Mouse (Mus musculus) forebrain, embryonic 14.5 days (tissue): Measurements from ENCODE around the gene Wdr46. TPM values are rescaled to one million over a fixed set of nuclear protein-coding genes. Genes with fewer than 3 reads are reported as not detected.
"Not testable (repeated sequence)": the region's sequence is repeated elsewhere in the genome, so short reads cannot be mapped to it uniquely, and the experiment has no call there.

ENCODE experiments used
- ATAC-seq: fragments of 200-750 bp; cut with Nextera tagmentation; 2 replicates; pipeline ENCODE4 v1.8.0; 2017; ENCODE audit warnings: mild to moderate bottlenecking, moderate library complexity
- DNase-seq: peaks from one replicate; pipeline ENCODE4 v3.0.0-alpha.2; 2015; ENCODE audit warnings: low spot score
- H3K27ac ChIP-seq: fragments of 300-500 bp; sonication (generic); 2 replicates; pipeline ENCODE4 v1.5.1; 2014; ENCODE audit warnings: low read depth, mild to moderate bottlenecking, control low read depth, low read length, moderate library complexity
- H3K27me3 ChIP-seq: fragments of 300-500 bp; sonication (generic); replicated peaks from 2 replicates; pipeline ENCODE4 v1.6.1; 2014; ENCODE audit warnings: low read length, control low read depth, mixed read lengths; ENCODE audit not compliant: control insufficient read depth, insufficient read depth
- H3K36me3 ChIP-seq: fragments of 300-500 bp; sonication (generic); 2 replicates; pipeline ENCODE4 v1.6.1; 2014; ENCODE audit warnings: low read length, control low read depth; ENCODE audit not compliant: control insufficient read depth, insufficient read depth
- H3K4me1 ChIP-seq: fragments of 300-500 bp; sonication (generic); 2 replicates; pipeline ENCODE4 v1.6.1; 2014; ENCODE audit warnings: antibody characterized with exemption, low read length, control low read depth; ENCODE audit not compliant: control insufficient read depth, insufficient read depth
- H3K4me2 ChIP-seq: fragments of 300-500 bp; sonication (generic); 2 replicates; pipeline ENCODE4 v1.6.1; 2014; ENCODE audit warnings: mild to moderate bottlenecking, control low read depth, low read length
- H3K4me3 ChIP-seq: fragments of 300-500 bp; sonication (generic); 2 replicates; pipeline ENCODE4 v1.5.1; 2014; ENCODE audit warnings: low read depth, low read length, control low read depth
- H3K9ac ChIP-seq: fragments of 300-500 bp; sonication (generic); 2 replicates; pipeline ENCODE4 v1.6.1; 2014; ENCODE audit warnings: mild to moderate bottlenecking, low read length, control low read depth, moderate library complexity
- H3K9me3 ChIP-seq: fragments of 300-500 bp; sonication (generic); replicated peaks from 2 replicates; pipeline ENCODE4 v1.6.1; 2016; ENCODE audit warnings: low read length, control low read depth, mixed read lengths; ENCODE audit not compliant: control insufficient read depth
- WGBS: fragments of 180-500 bp; shearing (Covaris S2); extraction: QIAGEN DNeasy Blood & Tissue Kit; methylation state at CpG from one replicate; pipeline ENCODE4 v1.1.7; 2014; 5-methylcytosine and 5-hydroxymethylcytosine counted together
- polyA plus RNA-seq: library from polyadenylated mRNA; unstranded; fragments of >200 nt; fragmentation: Nextera tagmentation; extraction: Ambion mirVana; gene quantifications from 2 replicates; pipeline ENCODE4 v1.2.1, GENCODE M21; 2014

Gene Wdr46
- polyA plus RNA-seq, 1 experiment from 2014 or later, result 10.5 TPM

DNA sequence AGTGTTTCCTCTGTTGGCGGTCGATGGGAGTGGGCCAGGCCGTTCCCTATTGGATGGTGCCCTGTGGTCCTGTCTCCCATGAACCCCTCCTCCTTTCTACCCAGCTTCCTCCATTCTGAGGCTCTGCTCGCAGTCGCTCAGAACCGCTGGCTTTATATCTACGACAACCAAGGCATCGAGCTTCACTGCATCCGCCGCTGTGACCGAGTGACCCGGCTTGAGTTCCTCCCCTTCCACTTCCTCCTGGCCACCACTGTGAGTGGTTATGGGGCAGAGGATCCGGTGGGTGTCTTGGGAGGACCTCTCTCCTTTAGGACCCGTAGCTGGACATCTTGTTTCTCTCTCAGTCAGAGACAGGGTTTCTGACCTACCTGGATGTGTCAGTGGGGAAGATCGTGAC, 3.0 kb downstream of the Wdr46 start:
- WGBS, result 95% methylated on average over 15 of the region's 15 CpGs
- no peak overlapping the region for H3K27ac ChIP-seq
- DNase-seq (no peak), ATAC-seq (no peak)
- no peaks in the 10 kb centered on the region for H3K9me3 ChIP-seq
- H3K4me2 ChIP-seq, result no peak overlapping the region
- H3K36me3 ChIP-seq, result peaks cover 58% of the 10 kb centered on the region
- no peak overlapping the region for H3K9ac ChIP-seq
- H3K27me3 ChIP-seq, result no peaks in the 10 kb centered on the region
- H3K4me3 ChIP-seq, result no peak overlapping the region
- H3K4me1 ChIP-seq, result peaks cover 10% of the 10 kb centered on the region

DNA sequence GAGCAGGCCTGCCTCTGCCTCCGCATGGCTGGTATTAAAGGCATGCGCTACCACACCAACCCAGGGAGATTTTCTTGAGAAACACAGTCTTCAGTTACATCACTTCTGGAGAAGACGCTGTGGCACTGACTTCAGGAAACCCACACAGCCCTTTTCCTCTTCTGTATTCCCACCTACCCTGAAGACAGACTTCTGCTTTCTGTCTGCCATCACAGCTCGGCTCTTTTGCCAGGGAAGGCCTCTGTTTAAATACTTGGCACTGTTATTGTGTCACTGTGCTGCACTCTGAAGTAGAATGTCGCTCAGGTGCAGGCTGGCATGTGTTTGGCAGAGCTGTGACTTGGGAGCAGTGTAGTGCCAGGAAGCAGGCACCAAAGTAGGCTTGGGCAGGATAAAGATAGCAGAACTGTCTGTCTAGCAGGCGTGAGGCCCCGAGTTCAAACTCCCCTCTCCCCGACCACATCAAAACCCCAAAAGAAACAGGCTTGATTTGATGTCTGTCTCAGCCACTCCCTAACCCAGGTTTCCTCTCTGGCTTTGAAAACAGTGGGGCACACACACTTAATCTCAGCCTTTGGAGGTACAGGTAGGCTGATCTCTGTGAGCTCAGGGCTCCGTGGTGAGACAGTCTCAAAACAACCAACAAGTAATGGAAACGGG, 7.1 kb downstream of the Wdr46 start:
- Histone ChIP-seq H3K9me3 (no peaks in the 10 kb centered on the region), H3K4me1 (peaks cover 13% of the 10 kb centered on the region), H3K27ac (no peak overlapping the region), H3K9ac (no peak overlapping the region), H3K36me3 (peaks cover 81% of the 10 kb centered on the region), H3K4me2 (no peak overlapping the region), H3K27me3 (no peaks in the 10 kb centered on the region), H3K4me3 (no peak overlapping the region)
- ATAC-seq, result no peak
- WGBS, result 90% methylated on average over 10 of the region's 10 CpGs
- no peak for DNase-seq

DNA sequence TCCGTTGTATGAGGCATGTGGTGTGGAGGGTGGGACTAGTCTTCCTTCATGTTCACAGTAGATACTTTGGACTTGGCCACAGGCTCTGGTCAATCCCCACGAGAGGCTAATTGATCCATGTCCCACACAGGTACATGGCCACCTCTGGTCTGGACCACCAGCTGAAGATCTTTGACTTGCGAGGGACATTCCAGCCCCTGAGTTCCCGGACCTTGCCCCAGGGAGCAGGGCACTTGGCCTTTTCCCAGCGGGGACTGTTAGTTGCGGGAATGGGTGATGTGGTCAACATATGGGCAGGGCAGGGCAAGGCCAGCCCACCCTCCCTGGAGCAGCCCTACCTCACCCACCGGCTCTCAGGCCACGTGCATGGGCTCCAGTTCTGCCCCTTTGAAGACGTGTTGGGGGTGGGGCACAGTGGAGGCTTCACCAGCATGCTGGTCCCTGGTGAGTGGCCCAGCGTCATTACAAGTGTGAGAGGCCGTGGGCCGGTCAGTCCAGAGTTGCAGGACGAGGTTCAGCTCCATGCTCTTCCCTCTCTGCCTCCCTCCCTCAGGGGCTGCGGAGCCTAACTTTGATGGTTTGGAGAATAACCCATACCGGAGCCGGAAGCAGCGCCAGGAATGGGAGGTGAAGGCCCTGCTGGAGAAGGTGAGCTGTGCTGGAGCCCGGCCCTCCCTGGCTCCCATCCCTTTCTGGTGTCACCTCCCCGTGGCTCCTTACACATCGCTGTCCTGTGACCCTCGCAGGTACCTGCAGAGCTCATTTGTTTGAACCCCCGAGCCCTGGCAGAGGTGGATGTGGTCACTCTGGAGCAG, 7.8 kb downstream of the Wdr46 start:
- 90% methylated on average over 22 of the region's 22 CpGs for WGBS
- H3K36me3 ChIP-seq, result peaks cover 83% of the 10 kb centered on the region

DNA sequence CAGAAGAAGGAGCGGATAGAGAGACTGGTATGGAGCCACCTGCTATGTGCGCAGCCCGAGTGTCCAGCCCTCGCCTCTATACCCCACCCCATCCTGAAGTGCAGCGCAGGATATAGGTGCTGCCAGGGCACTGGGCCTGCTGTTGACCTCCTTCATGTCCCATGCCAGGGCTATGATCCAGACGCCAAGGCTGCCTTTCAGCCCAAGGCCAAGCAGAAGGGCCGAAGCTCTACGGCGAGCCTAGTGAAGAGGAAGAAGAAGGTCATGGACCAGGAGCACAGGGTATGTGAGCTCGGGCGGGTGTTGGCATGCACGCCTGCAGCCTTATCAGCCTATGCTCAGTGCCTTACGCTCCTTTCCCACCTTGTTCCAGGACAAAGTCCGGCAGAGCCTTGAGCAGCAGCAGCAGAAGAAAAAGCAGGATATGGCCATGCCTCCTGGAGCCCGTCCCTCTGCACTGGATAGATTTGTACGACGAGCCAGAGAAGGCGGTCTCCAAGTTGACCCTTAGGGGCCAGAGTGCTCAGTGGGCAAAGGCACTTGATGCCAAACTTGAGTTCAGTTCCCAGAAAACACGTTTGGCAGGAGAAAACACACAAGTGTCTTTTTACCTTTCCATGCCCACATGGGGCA, 8.6 kb downstream of the Wdr46 start:
- H3K27me3 ChIP-seq, result no peaks in the 10 kb centered on the region
- no peak for DNase-seq
- peaks cover 15% of the 10 kb centered on the region for H3K4me1 ChIP-seq
- H3K27ac ChIP-seq, result no peak overlapping the region
- H3K9ac ChIP-seq, result no peak overlapping the region
- WGBS, result 91% methylated on average over 19 of the region's 19 CpGs
- no peak overlapping the region for H3K4me2 ChIP-seq
- H3K36me3 ChIP-seq, result peaks cover 83% of the 10 kb centered on the region
- no peaks in the 10 kb centered on the region for H3K9me3 ChIP-seq
- ATAC-seq, result no peak
- H3K4me3 ChIP-seq, result no peak overlapping the region

More for the DNA sequence above, 7.8 kb downstream of the Wdr46 start:
- Histone ChIP-seq H3K9me3 (no peaks in the 10 kb centered on the region), H3K4me2 (no peak overlapping the region), H3K27me3 (no peaks in the 10 kb centered on the region), H3K4me1 (peaks cover 13% of the 10 kb centered on the region), H3K27ac (no peak overlapping the region), H3K9ac (no peak overlapping the region), H3K4me3 (no peak overlapping the region)
- ATAC-seq, result no peak
- no peak for DNase-seq

- 70% methylated on average over 10 of the region's 10 CpGs for WGBS
Observed at GRCm38 (mm10) chr17:33950131-33950625, 9.7 kb downstream of the Wdr46 start.

GRCm38 (mm10) chr17:33951021-33951946, 10.8 kb downstream of the Wdr46 start, which contains the start of gene B3galt4:
Gene B3galt4, minus strand, starts transcription at chr17:33951488.
- 2% methylated on average over 43 of the region's 45 CpGs for WGBS
- H3K27ac ChIP-seq, result peak within 1 kb of the TSS; percentile 65
- H3K9me3 ChIP-seq, result no peaks in the 10 kb centered on the region
- peak; percentile 64 for ATAC-seq
- peak; percentile 90 for DNase-seq
- peaks cover 23% of the 10 kb centered on the region for H3K4me1 ChIP-seq
- H3K4me2 ChIP-seq, result peak within 1 kb of the TSS; percentile 82
- H3K4me3 ChIP-seq, result peak within 1 kb of the TSS; percentile 42
- H3K36me3 ChIP-seq, result peaks cover 62% of the 10 kb centered on the region
- H3K9ac ChIP-seq, result peak within 1 kb of the TSS; percentile 71
- no peaks in the 10 kb centered on the region for H3K27me3 ChIP-seq

More at GRCm38 (mm10) chr17:33950131-33950625, 9.7 kb downstream of the Wdr46 start:
- H3K27ac ChIP-seq, result no peak overlapping the region
- H3K36me3 ChIP-seq, result peaks cover 74% of the 10 kb centered on the region
- H3K4me1 ChIP-seq, result peaks cover 22% of the 10 kb centered on the region
- H3K9ac ChIP-seq, result peak overlapping the region; percentile 71
- DNase-seq (no peak), ATAC-seq (no peak)
- peak overlapping the region; percentile 42 for H3K4me3 ChIP-seq
- no peaks in the 10 kb centered on the region for H3K27me3 ChIP-seq
- no peaks in the 10 kb centered on the region for H3K9me3 ChIP-seq
- peak overlapping the region; percentile 82 for H3K4me2 ChIP-seq

DNA sequence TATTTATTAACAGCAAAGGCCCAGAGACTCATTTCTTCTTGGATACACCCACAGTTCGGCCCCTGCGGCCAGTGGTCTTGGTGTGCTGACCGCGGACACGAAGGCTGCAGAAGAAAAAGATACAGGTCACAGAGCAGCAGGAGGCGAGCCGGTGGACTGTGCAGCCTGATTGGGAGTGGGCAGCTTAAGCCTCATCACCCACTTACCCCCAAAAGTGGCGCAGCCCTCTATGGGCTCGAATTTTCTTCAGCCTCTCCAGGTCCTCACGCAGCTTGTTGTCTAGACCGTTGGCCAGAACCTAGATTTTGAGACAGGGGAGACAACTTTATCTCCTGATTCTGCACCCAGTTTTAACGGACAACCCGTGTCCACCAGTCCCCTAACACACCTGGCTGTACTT, 11.6 kb downstream of the Wdr46 start:
- not testable (repeated sequence) for ATAC-seq, H3K9me3 ChIP-seq, H3K27me3 ChIP-seq, H3K27ac ChIP-seq, DNase-seq, H3K9ac ChIP-seq, H3K4me3 ChIP-seq
- peaks cover 57% of the 10 kb centered on the region for H3K36me3 ChIP-seq
- peaks cover 29% of the 10 kb centered on the region for H3K4me1 ChIP-seq
- H3K4me2 ChIP-seq, result peak overlapping the region; percentile 82
- WGBS, result 71% methylated on average over 13 of the region's 13 CpGs

GRCm38 (mm10) chr17:33952879-33953278, 12.4 kb downstream of the Wdr46 start:
- Histone ChIP-seq H3K9me3 (no peaks in the 10 kb centered on the region), H3K27me3 (no peaks in the 10 kb centered on the region), H3K36me3 (peaks cover 57% of the 10 kb centered on the region), H3K4me2 (no peak overlapping the region), H3K9ac (no peak overlapping the region), H3K27ac (no peak overlapping the region), H3K4me1 (peaks cover 29% of the 10 kb centered on the region), H3K4me3 (no peak overlapping the region)
- DNase-seq, result no peak
- ATAC-seq, result no peak
- 78% methylated on average over 4 of the region's 4 CpGs for WGBS
